Mouse (Mus musculus): ENCODE measurements around the gene Lrrc3.

Lrrc3 gene

DNA sequence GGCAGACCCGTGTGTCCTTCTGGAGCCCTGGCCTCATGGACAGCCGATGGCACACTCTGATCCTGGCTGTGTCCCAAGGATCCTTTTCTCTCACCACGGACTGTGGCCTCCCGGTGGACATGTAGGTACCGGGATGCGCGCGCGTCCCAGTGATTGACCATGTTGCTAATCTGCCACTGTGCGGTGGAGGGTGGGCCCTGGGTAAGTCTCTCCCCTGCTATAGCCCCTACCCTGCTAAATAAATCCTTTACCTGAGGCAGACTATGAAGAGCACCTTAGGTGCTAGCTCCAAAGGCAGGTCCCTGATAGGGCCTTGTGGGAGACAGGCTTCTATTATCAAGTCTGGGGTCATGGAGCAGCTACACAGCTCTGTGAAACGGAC is 37.6 kb downstream of the Lrrc3 start:
- no peak for DNase-seq

DNA sequence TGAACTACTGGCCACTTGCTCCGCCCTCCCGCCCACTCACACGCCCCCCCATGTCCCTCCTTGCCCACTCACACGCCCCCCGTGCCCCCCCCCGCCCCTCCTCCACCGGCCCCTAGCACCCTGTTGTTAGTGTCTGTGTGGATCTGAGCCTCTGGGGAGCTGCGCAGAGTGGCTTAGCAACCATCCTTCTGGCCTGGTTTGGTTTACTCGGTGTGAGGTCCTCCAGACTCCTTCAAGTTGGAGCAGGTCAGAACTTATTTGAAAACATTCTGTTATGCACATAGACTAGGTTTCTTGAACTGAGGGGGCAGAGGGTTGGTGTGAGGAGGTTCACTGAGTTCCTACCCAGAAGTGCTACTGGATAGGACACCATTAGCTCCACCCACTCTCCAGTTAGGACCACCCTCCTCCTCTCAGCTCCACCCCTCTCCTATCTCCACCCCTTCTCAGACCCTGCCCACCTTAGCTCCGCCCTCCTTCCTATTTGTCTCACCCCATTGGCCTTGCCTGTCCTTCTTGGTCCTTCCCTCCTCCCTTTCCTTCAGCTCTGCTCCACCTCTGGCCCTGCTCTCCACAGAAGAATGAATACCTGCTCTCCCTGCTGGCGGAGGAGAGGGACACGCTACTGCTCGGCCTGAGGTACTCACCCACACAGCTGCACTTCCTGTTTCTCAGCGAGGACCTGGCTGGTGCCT is 38.1 kb downstream of the Lrrc3 start:
- DNase-seq, result peak; percentile 53 to 60

DNA sequence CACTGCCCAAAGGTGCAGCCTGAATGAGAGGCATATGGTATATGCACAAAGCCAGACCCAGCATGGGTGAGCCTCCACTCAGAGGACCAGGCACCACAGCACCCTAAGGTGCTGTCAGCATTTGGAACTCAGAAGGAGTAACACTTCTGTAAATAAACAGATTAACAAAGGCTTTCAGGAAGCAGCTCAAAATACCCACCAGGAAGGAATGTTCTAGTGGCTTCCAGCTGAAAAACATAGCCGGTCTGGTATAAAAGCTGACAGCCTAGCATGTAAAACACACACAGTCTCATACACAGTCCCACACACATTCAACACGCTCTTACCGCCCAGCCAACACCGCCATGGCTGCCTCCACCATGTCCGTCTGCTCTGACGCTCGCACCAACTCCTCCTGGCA is 40.7 kb downstream of the Lrrc3 start, which contains the start of gene Gm3285:
TSS of gene Gm3285 (plus strand) at position 301 of the 400 bp plus-strand sequence.
- DNase-seq, result no peak

DNA sequence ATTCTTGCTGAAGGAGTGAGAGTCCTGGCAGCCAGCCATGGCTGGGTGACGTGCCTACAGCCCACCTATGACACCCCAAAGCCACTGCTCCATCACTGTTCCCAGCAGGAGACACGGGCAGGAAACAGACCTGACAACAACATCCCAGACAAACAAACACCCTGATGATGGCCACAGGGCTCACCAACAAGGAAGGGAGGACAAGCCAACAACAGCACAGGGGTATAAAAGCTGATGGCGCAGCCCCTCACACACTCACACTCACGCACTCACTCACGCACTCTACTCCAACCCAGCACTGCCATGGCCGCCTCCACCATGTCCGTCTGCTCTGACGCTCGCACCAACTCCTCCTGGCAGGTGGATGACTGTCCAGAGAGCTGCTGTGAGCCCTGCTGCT is 49.8 kb downstream of the Lrrc3 start, which contains the start of gene Gm10318:
TSS of gene Gm10318 (plus strand) at position 301 of the 400 bp plus-strand sequence.
- DNase-seq, result no peak
